Mouse (Mus musculus): ENCODE results near the gene Sectm1b.

Gene Sectm1b

DNA sequence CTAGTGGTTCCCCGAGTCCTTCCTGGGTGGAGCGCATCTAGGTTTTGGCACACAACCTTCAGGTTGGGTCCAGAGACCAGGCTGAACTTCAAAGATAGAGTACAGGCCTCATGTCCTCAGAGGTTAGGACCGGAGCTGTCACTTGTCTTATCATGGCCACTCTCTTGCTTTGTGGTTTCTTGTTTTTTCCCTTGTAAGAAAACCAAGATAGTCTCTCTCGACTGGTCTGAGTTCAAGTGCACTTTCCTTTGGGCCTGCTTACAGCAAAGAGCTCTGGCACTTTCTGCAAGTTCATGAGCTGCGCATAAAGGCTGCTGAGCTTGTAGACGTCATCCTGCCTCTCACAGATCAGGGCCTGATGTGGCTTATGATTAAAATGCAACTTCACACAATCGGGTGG, 36.1 kb downstream of the Sectm1b start:
- DNase-seq (ENCODE audit: low spot score in 2 of 2), result no peak

- no peak for DNase-seq (ENCODE audit: low spot score in 2 of 2)
These were observed 39.2 kb downstream of the Sectm1b start for GRCm38 (mm10) chr11:121024163-121024562.

GRCm38 (mm10) chr11:121019501-121019900, 43.9 kb downstream of the Sectm1b start:
- DNase-seq (ENCODE audit: low spot score in 2 of 2), result no peak

- DNase-seq (ENCODE audit: low spot score in 2 of 2), result peak; percentile 49 to 68
These were observed 45.7 kb downstream of the Sectm1b start for GRCm38 (mm10) chr11:121017703-121018102.

GRCm38 (mm10) chr11:121015472-121015871, 47.9 kb downstream of the Sectm1b start:
- DNase-seq (ENCODE audit: low spot score in 2 of 2), result no peak

DNA sequence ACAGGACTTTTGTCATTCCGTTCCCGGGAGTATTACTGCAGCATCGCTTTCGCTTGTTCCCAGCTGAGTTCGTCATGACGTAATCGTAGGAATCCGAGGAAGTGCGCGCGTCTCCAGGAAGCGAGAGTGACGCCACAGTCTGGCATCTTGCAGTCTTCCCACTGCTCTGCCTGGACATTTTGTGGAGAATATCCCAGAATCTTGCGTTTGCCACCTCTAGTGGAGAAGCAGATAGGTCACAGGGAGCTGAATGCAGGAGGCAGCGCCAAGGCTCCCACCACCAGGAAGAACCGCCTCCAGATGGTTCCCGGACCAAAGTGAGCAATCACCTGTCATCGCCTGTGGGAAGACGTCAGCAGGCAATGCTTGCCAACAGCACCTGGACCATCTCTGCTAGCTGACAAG, 48.5 kb downstream of the Sectm1b start:
- no peak for DNase-seq (ENCODE audit: low spot score in 2 of 2)

GRCm38 (mm10) chr11:121013656-121014055, 49.7 kb downstream of the Sectm1b start:
- no peak for DNase-seq (ENCODE audit: low spot score in 2 of 2)

DNA sequence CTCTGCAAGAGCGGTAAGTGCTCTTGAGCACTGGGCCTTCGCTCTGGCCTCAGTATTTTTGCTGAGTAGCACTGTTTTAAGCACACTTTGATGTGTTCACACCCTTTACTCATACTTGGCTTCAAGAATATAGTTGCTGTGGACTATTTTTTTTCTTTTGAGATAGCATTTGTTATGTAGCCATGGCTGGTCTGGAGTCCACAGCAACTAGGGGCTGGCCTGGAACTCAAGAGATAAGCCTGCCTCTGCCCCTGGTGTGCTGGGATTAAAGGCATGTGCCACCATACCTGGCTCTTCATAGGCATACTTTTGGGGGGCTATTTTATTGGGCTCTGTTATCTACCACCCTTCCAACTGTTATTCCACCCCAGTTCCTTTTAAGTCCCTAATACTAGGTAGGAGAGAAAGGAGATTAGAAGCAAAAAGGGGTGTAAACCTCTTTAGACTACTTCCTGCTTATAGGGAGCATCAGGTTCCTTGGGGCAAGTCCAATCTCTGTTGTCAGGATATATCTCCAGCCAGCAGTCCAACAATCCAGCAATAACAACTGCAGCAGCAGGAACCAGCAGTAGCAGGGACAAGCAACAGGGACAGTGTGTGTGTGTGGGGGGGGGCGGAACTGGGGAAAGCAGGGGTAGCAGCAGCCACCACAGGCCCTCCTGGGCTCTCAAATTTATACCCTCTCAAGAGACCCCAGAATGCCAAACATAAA, 53.2 kb downstream of the Sectm1b start:
- no peak for DNase-seq (ENCODE audit: low spot score in 2 of 2)

- DNase-seq (ENCODE audit: low spot score in 2 of 2), result no peak
These were observed 57.2 kb downstream of the Sectm1b start for GRCm38 (mm10) chr11:121006184-121006583.

DNA sequence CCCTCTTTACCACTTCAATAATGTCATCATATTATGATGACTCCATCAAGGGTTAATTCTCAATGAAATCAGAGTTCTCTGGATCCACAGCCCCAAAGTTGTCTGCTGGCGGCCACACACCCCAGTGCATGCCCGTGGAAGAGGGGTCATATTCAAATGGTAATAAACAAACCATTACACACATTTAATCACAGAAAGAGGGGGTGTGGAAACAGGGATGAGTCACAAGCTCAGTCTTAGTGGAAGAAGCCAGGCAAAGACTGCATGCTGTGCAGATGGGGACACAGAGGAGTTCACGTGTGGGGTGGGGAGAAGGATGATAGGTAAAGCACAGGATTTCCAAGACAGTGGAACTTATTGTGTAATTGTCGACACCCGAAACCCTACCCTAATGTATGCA, 59.1 kb downstream of the Sectm1b start:
- no peak for DNase-seq (ENCODE audit: low spot score in 2 of 2)
